Mouse (Mus musculus) small intestine, adult 10 weeks (tissue): ENCODE measurements around the gene Ccdc7a. TPM values are rescaled to one million over a fixed set of nuclear protein-coding genes. Genes with fewer than 3 reads are reported as not detected.

Source experiments
- polyA plus RNA-seq: library from polyadenylated mRNA; stranded (reverse); fragments of 350-450 nt; fragmentation: Illumina TruSeq; extraction: RNeasy Lipid Tissue Mini Kit (QIAGEN cat#74804); gene quantifications from one replicate; pipeline ENCODE4 v1.2.3, GENCODE M21; 2014; ENCODE audit warnings: low replicate concordance

Ccdc7a gene
- polyA plus RNA-seq, result not detected

DNA sequence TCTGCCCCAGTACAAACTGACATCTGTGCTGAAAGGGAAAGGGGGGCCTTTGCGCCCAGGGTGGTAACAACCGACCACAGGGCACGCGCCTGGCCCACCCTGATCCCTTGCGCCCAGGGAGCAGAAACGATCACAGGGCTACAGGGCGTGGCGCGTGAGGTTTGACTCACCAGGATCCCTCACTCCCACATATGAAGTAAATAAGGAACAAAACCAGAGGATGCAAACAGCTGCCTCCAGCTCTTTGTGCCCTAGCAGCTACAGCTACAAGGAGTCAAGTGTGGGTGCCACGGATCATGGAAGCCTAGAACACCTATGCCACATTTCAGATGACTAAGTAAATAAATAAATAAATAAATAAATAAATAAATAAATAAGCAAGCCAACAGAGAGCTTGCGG, at the start of gene Ccdc7a:
TSS of gene Ccdc7a (minus strand) at position 101 of the 400 bp plus-strand sequence.

DNA sequence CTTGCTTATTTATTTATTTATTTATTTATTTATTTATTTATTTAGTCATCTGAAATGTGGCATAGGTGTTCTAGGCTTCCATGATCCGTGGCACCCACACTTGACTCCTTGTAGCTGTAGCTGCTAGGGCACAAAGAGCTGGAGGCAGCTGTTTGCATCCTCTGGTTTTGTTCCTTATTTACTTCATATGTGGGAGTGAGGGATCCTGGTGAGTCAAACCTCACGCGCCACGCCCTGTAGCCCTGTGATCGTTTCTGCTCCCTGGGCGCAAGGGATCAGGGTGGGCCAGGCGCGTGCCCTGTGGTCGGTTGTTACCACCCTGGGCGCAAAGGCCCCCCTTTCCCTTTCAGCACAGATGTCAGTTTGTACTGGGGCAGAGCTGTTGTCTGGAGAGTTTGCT, 1.5 kb upstream of the Ccdc7a start, which contains the start of gene Ccdc7b:
TSS of gene Ccdc7b (plus strand) at position 301 of the 400 bp plus-strand sequence.

DNA sequence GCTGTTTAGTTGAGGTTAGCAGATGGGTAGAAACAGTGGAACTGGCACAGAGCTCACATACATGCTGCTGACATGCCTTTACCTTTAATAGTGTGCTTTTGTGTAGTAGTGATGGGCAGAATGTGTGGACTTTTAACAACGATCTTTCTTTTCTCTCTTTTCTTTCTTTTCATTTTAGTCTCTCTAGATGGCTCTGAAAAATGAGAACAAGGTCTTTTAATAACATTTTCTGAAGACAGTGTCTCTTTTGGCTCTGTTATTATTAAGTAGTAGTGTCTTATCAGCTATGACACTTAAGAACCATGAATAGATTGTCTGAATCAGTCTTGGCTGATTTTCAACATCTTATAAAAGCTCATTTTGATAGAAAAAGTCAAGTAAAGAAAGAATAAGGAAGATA, 266.7 kb downstream of the Ccdc7a start, which contains the start of gene Gm3952:
TSS of gene Gm3952 (minus strand) at position 101 of the 400 bp plus-strand sequence.

DNA sequence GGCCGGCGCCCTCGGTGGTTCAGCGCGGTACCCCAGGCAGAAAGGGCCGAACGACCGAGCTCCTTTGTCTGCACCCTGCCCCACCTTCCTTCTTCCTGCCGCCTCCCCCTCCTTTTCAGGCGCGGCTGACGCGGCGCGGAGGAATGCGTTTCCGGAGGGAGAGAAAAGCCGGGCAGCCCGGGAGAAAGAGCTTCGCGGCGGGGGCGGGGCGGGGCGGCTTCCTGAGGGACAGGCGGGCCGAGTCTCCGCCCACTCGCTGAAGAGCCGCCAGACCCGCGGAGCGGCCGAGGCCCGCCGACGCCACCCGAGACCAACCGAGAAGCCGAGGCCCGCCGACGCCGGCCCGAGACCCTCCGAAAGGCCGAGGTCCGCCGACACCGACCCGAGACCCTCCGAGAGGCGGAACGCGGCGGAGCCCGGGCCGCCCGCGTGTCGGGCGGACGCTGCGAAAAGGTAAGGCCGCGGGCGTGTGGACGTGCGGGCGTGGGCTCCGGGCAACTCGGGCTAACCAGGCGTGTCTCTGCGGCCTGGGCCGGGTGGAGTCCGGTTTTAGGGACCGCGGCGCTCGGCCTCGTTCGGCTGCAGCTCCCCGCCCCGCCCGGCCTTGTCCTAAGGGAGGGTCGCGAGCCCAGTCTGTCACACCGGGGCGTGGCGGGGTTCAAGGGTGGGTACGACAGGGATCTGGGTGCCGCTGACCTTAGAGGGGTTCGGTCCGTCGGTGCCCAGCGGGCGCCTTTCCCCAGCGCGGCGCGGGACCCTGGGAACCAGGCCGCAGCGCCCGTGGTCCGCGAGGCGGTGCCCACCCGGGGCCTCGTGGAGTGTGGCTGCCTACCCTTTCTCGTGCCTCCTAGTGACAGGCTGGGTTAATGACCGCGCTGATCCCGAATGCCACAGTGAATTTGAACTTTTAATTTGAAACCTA, 379.5 kb downstream of the Ccdc7a start, which contains the start of gene Itgb1:
TSS of gene Itgb1 (plus strand) at position 148 of the 922 bp plus-strand sequence.

Other genes with a start within 250 kb of the Ccdc7a start
- not detected for gene Ccdc7b, start 1.6 kb upstream of the Ccdc7a start, polyA plus RNA-seq
- not detected for gene Gm10999, start 66.1 kb upstream of the Ccdc7a start, polyA plus RNA-seq
- 58.7 TPM for gene 2610044O15Rik8, start 168.9 kb upstream of the Ccdc7a start, polyA plus RNA-seq